In genomic region chr19:9938156-9938823, GRCm38 (mm10) we compare ENCODE assay signal across 10 mouse cellular contexts. TPM values are rescaled to one million over a fixed set of nuclear protein-coding genes. Genes with fewer than 3 reads are reported as not detected.
DNase-seq lines count a peak whose midpoint lies in the region; ATAC-seq and TF ChIP-seq lines count a peak whose summit lies in the region.
"Had no signal": no experiment of that assay in that cellular context is flagged by ENCODE, and none has a peak within 500 bp of the region (broad histone marks: within the 10 kb centered on the region; RNA-seq: fewer than 3 reads in every experiment).

No protein-coding gene starts in this region.

- H3K9me3 ChIP-seq in lung, postnatal 0 days (ENCODE audit: low read length): no peaks in the 10 kb centered on the region
- H3K9me3 ChIP-seq in forebrain, embryonic 16.5 days (ENCODE audit: control insufficient read depth, low read length): no peaks in the 10 kb centered on the region

- intact Hi-C loops in heart, adult 2 months (cut with DNase I): no loop called here

- TF ChIP-seq CTCF in heart, adult 2 months (IDR thresholded peaks at IDR 0.05): no peak
- no peak for TF ChIP-seq CTCF in lung, postnatal 0 days (IDR thresholded peaks at IDR 0.05)
- TF ChIP-seq CTCF in lung, adult 2 months (IDR thresholded peaks at IDR 0.05; ENCODE audit: insufficient read depth, low read length): no peak

- no peak for ATAC-seq in lung, postnatal 0 days
- no peak for ATAC-seq in forebrain, embryonic 16.5 days
- ATAC-seq: midbrain, embryonic 16.5 days had no signal

- no peak for DNase-seq in heart, adult 2 months
- DNase-seq in heart, adult 9 months (ENCODE audit: low spot score in 2 of 2): no peak
- peak; percentile 14 for DNase-seq in lung, postnatal 0 days (ENCODE audit: low spot score)
- no peak for DNase-seq in lung, adult 2 months
- DNase-seq in induced T-regulatory cell, adult 2 months (ENCODE audit: low read depth): peak; percentile 78
- DNase-seq in thymus, postnatal 14 days: peak; percentile 39
- DNase-seq in retina, embryonic 14.5 days (ENCODE audit: low spot score): no peak
- DNase-seq: cerebellum, adult 8-10 months had no signal

- no peaks in the 10 kb centered on the region for H3K27me3 ChIP-seq in heart, adult 2 months (ENCODE audit: control insufficient read depth, insufficient read depth, low read length)
- no peaks in the 10 kb centered on the region for H3K27me3 ChIP-seq in lung, postnatal 0 days (replicated peaks; ENCODE audit: insufficient read depth, low read length)
- H3K27me3 ChIP-seq in forebrain, embryonic 16.5 days (replicated peaks; ENCODE audit: control insufficient read depth, insufficient read depth, low read length): no peaks in the 10 kb centered on the region

- H3K4me2 ChIP-seq in lung, postnatal 0 days (replicated peaks; ENCODE audit: low read depth, low read length): no peak overlapping the region
- no peak overlapping the region for H3K4me2 ChIP-seq in forebrain, embryonic 16.5 days (ENCODE audit: low read length)

- TF ChIP-seq EP300 in heart, adult 2 months (IDR thresholded peaks at IDR 0.05; ENCODE audit: insufficient read depth, low read depth, low read length): no peak
- no peak for TF ChIP-seq EP300 in lung, postnatal 0 days (IDR thresholded peaks at IDR 0.05)

- no peak for TF ChIP-seq POLR2A in heart, adult 2 months (IDR thresholded peaks at IDR 0.05; ENCODE audit: insufficient read depth, low read depth, low read length)
- TF ChIP-seq POLR2A in lung, adult 2 months (IDR thresholded peaks at IDR 0.05; ENCODE audit: borderline replicate concordance, extremely low read depth, low read depth, low read length): no peak

- peak overlapping the region; percentile 16; the same call in 1 of the 2 replicates for H3K4me3 ChIP-seq in heart, adult 2 months
- no peak overlapping the region for H3K4me3 ChIP-seq in lung, postnatal 0 days (ENCODE audit: low read depth, low read length)
- H3K4me3 ChIP-seq in lung, adult 2 months (replicated peaks; ENCODE audit: extremely low read depth, low read depth, low read length): no peak overlapping the region
- no peak overlapping the region for H3K4me3 ChIP-seq in forebrain, embryonic 16.5 days (replicated peaks; ENCODE audit: low read length)

- no peaks in the 10 kb centered on the region for H3K36me3 ChIP-seq in heart, adult 2 months (ENCODE audit: control insufficient read depth, insufficient read depth, low read length)
- no peaks in the 10 kb centered on the region for H3K36me3 ChIP-seq in lung, postnatal 0 days (ENCODE audit: insufficient read depth, low read length)
- H3K36me3 ChIP-seq in forebrain, embryonic 16.5 days (ENCODE audit: control insufficient read depth, insufficient read depth): no peaks in the 10 kb centered on the region

- H3K9ac ChIP-seq in heart, adult 2 months (ENCODE audit: low read depth, low read length): no peak overlapping the region
- H3K9ac ChIP-seq in lung, postnatal 0 days (replicated peaks; ENCODE audit: low read depth): no peak overlapping the region
- no peak overlapping the region for H3K9ac ChIP-seq in forebrain, embryonic 16.5 days (replicated peaks; ENCODE audit: low read depth, low read length)

- peaks cover 18% of the 10 kb centered on the region for H3K4me1 ChIP-seq in heart, adult 2 months (ENCODE audit: control insufficient read depth, insufficient read depth, low read length)
- H3K4me1 ChIP-seq in lung, postnatal 0 days (ENCODE audit: insufficient read depth, low read depth, low read length): peaks cover 5% of the 10 kb centered on the region; the same call in 1 of the 2 replicates
- H3K4me1 ChIP-seq in lung, adult 2 months (ENCODE audit: control insufficient read depth, insufficient read depth, low read length): peaks cover 11% of the 10 kb centered on the region
- no peaks in the 10 kb centered on the region for H3K4me1 ChIP-seq in forebrain, embryonic 16.5 days (replicated peaks; ENCODE audit: control insufficient read depth, insufficient read depth, low read length)

- 63% methylated on average over 6 of the region's 6 CpGs for WGBS in heart, adult 2 months
- 48% methylated on average over 6 of the region's 6 CpGs for WGBS in lung, postnatal 0 days
- 46% methylated on average over 6 of the region's 6 CpGs for WGBS in lung, adult 2 months
- WGBS in forebrain, embryonic 16.5 days: 81% methylated on average over 6 of the region's 6 CpGs

- peak overlapping the region; percentile 40; the same call in 1 of the 2 replicates for H3K27ac ChIP-seq in heart, adult 2 months
- H3K27ac ChIP-seq in lung, postnatal 0 days (ENCODE audit: low read length): no peak overlapping the region
- H3K27ac ChIP-seq in forebrain, embryonic 16.5 days (ENCODE audit: low read length): no peak overlapping the region

- H3K79me2 ChIP-seq in heart, adult 2 months (replicated peaks; ENCODE audit: control insufficient read depth, insufficient read depth, low read length): no peaks in the 10 kb centered on the region

RNA-seq across cellular contexts. Expression of gene Incenp, which starts 38.9 kb away (rescaled TPM):
- 1 to 10 TPM; 2.6 to 5.5 TPM for total RNA-seq in heart, adult 2 months (2021)
- 2.9 and 4.5 TPM in 2 replicates for polyA plus RNA-seq in heart, adult 2 months (2012; rRNA removed)
- polyA plus RNA-seq in lung, postnatal 0 days (2015; fragmentation: Nextera tagmentation; extraction: Ambion mirVana): 9.9 and 12.8 TPM in 2 replicates
- 5.5 and 7.7 TPM in 2 replicates for polyA plus RNA-seq in lung, adult 2 months (2012; rRNA removed)
- polyA plus RNA-seq in forebrain, embryonic 16.5 days (2015; fragmentation: Nextera tagmentation; extraction: Ambion mirVana): 43.0 and 48.6 TPM in 2 replicates

RNA-seq across cellular contexts. Expression of gene Fth1, which starts 42.1 kb away (rescaled TPM):
- total RNA-seq in heart, adult 2 months (2021): 1,000 to 10,000 TPM; 2,956 to 3,430 TPM
- 2,611 and 2,797 TPM in 2 replicates for polyA plus RNA-seq in heart, adult 2 months (2012; rRNA removed)
- 3,752 and 3,783 TPM in 2 replicates for polyA plus RNA-seq in lung, postnatal 0 days (2015; fragmentation: Nextera tagmentation; extraction: Ambion mirVana)
- polyA plus RNA-seq in lung, adult 2 months (2012; rRNA removed): 4,642 and 7,955 TPM in 2 replicates
- polyA plus RNA-seq in forebrain, embryonic 16.5 days (2015; fragmentation: Nextera tagmentation; extraction: Ambion mirVana): 1,497 and 1,681 TPM in 2 replicates

Comparison
In these comparisons a context has a peak if more than half of its experiments do, and no peak if none do; other contexts are left out.
1. DNase-seq: peak in lung, postnatal 0 days (single experiment), induced T-regulatory cell, adult 2 months (single experiment) and thymus, postnatal 14 days (single experiment); none in heart, adult 2 months (0 of 2), heart, adult 9 months (0 of 2), lung, adult 2 months (single experiment) and retina, embryonic 14.5 days (single experiment).